Mouse (Mus musculus) CH12.LX (cell line): Measurements from ENCODE around the gene Tnfaip8l2. TPM values are rescaled to one million over a fixed set of nuclear protein-coding genes. Genes with fewer than 3 reads are reported as not detected.

ENCODE experiments used
- DNase-seq: peaks from one replicate; pipeline ENCODE4 v3.0.0-alpha.2; 2013; ENCODE audit errors: extremely low read depth
- H3K27ac ChIP-seq: 2 replicates; pipeline ENCODE4 v1.5.1; 2012; ENCODE audit warnings: low read depth, mild to moderate bottlenecking, control low read depth, moderate library complexity; ENCODE audit not compliant: insufficient read depth
- H3K27me3 ChIP-seq: replicated peaks from 2 replicates; pipeline ENCODE3; 2012; ENCODE audit warnings: inconsistent platforms
- H3K36me3 ChIP-seq, 2 experiments: replicated peaks in 1 of 2; 2 replicates each; pipeline versions ENCODE3 to v1.6.1; 2012; ENCODE audit warnings: inconsistent platforms in 1 of 2, low read length in 1 of 2, mild to moderate bottlenecking in 1 of 2, mixed read lengths in 1 of 2, moderate library complexity in 1 of 2; ENCODE audit not compliant: control insufficient read depth in 1 of 2, insufficient read depth in 1 of 2
- H3K4me1 ChIP-seq, 2 experiments: 2 replicates each; pipeline ENCODE4 v1.6.1; 2012; ENCODE audit warnings: inconsistent platforms in 1 of 2, moderate library complexity in 1 of 2; ENCODE audit not compliant: insufficient read depth in 2 of 2, control insufficient read depth in 1 of 2
- H3K4me2 ChIP-seq: 2 replicates; pipeline ENCODE4 v1.6.1; 2012; ENCODE audit warnings: low read depth, mild to moderate bottlenecking, control low read depth; ENCODE audit not compliant: poor library complexity, insufficient read depth, severe bottlenecking
- H3K4me3 ChIP-seq, 3 experiments: fragments of 150-350 bp in 1 of 3; sonication (generic) in 1 of 3; replicated peaks in 1 of 3; 2 replicates each; pipeline versions ENCODE3 to v1.5.1; 2011 to 2012; ENCODE audit warnings: low read depth in 2 of 3, low read length in 2 of 3, mild to moderate bottlenecking in 2 of 3, moderate library complexity in 2 of 3, control low read depth in 1 of 3, improper control_type of control experiment in 1 of 3, inconsistent platforms in 1 of 3, mixed read lengths in 1 of 3; ENCODE audit not compliant: poor library complexity in 1 of 3
- H3K79me2 ChIP-seq: replicated peaks from 2 replicates; pipeline ENCODE4 v1.6.1; 2012; ENCODE audit warnings: mild to moderate bottlenecking, moderate library complexity; ENCODE audit not compliant: control insufficient read depth, poor library complexity, insufficient read depth, severe bottlenecking; ENCODE audit errors: extremely low read depth
- H3K9ac ChIP-seq: 2 replicates; pipeline ENCODE4 v1.6.1; 2012; ENCODE audit warnings: low read depth, mild to moderate bottlenecking, control low read depth, moderate library complexity; ENCODE audit not compliant: insufficient read depth
- H3K9me3 ChIP-seq: replicated peaks from 2 replicates; pipeline ENCODE3; 2012; ENCODE audit warnings: low read length, inconsistent platforms, mixed read lengths
- BHLHE40 ChIP-seq: IDR thresholded peaks from 2 replicates; pipeline ENCODE4 v1.6.1; 2011; ENCODE audit warnings: mild to moderate bottlenecking, low read depth, low read length, improper control_type of control experiment
- CHD2 ChIP-seq: IDR thresholded peaks from 2 replicates; pipeline ENCODE4 v1.6.1; 2011; ENCODE audit warnings: low read length, improper control_type of control experiment
- CTCF ChIP-seq, 2 experiments: IDR thresholded peaks in 1 of 2; conservative IDR thresholded peaks in 1 of 2; 2 replicates each; pipeline ENCODE4 v1.5.1; 2011 to 2012; ENCODE audit warnings: low read depth in 2 of 2, low read length in 2 of 2, improper control_type of control experiment in 1 of 2, inconsistent platforms in 1 of 2, mild to moderate bottlenecking in 1 of 2, moderate library complexity in 1 of 2
- ELF1 ChIP-seq: IDR thresholded peaks from 2 replicates; pipeline ENCODE4 v1.6.1; 2014; ENCODE audit warnings: low read depth, mild to moderate bottlenecking, inconsistent platforms, low read length, improper control_type of control experiment
- GABPA ChIP-seq: IDR thresholded peaks from 2 replicates; pipeline ENCODE4 v1.6.1; 2012; ENCODE audit warnings: low read depth, low read length, improper control_type of control experiment, inconsistent platforms; ENCODE audit not compliant: insufficient replicate concordance
- IRF4 ChIP-seq: IDR thresholded peaks from 2 replicates; pipeline ENCODE4 v1.6.1; 2014; ENCODE audit warnings: low read depth, mild to moderate bottlenecking, inconsistent platforms, low read length, improper control_type of control experiment
- JUND ChIP-seq: conservative IDR thresholded peaks from 2 replicates; pipeline ENCODE4 v1.6.1; 2011; ENCODE audit warnings: low read depth, low read length, improper control_type of control experiment
- KAT2A ChIP-seq: IDR thresholded peaks from 2 replicates; pipeline ENCODE4 v1.6.1; 2012; ENCODE audit warnings: low read length, improper control_type of control experiment, inconsistent platforms; ENCODE audit not compliant: insufficient replicate concordance
- MAZ ChIP-seq: IDR thresholded peaks from 2 replicates; pipeline ENCODE4 v1.6.1; 2012; ENCODE audit warnings: low read depth, mild to moderate bottlenecking, inconsistent platforms, low read length, improper control_type of control experiment, moderate library complexity
- MYC ChIP-seq: IDR thresholded peaks from 2 replicates; pipeline ENCODE4 v1.6.1; 2011; ENCODE audit warnings: low read depth, mild to moderate bottlenecking, improper control_type of control experiment, low read length
- POLR2AphosphoS2 ChIP-seq: IDR thresholded peaks from 2 replicates; pipeline ENCODE4 v1.6.1; 2011; ENCODE audit warnings: low read depth, low read length, improper control_type of control experiment
- RAD21 ChIP-seq: IDR thresholded peaks from 2 replicates; pipeline ENCODE4 v1.6.1; 2011; ENCODE audit warnings: low read depth, mild to moderate bottlenecking, low read length, improper control_type of control experiment, moderate library complexity
- RCOR1 ChIP-seq: conservative IDR thresholded peaks from 2 replicates; pipeline ENCODE4 v1.6.1; 2012; ENCODE audit warnings: low read depth, mild to moderate bottlenecking, inconsistent platforms, low read length, improper control_type of control experiment
- SMC3 ChIP-seq: IDR thresholded peaks from 2 replicates; pipeline ENCODE4 v1.6.1; 2011; ENCODE audit warnings: low read depth, low read length, improper control_type of control experiment
- TBP ChIP-seq: conservative IDR thresholded peaks from 2 replicates; pipeline ENCODE4 v1.6.1; 2011; ENCODE audit warnings: low read depth, low read length, improper control_type of control experiment
- TCF12 ChIP-seq: IDR thresholded peaks from 2 replicates; pipeline ENCODE4 v1.6.1; 2014; ENCODE audit warnings: low read depth, mild to moderate bottlenecking, inconsistent platforms, low read length, improper control_type of control experiment
- USF1 ChIP-seq: IDR thresholded peaks from 2 replicates; pipeline ENCODE4 v1.6.1; 2014; ENCODE audit warnings: low read depth, mild to moderate bottlenecking, inconsistent platforms, low read length, improper control_type of control experiment
- ZKSCAN1 ChIP-seq: IDR thresholded peaks from 2 replicates; pipeline ENCODE4 v1.6.1; 2012; ENCODE audit warnings: low read depth, inconsistent platforms, low read length, improper control_type of control experiment, borderline replicate concordance
- ZMIZ1 ChIP-seq: IDR thresholded peaks from 2 replicates; pipeline ENCODE4 v1.6.1; 2012; ENCODE audit warnings: low read depth, mild to moderate bottlenecking, inconsistent platforms, low read length, improper control_type of control experiment
- ZNF384 ChIP-seq: IDR thresholded peaks from 2 replicates; pipeline ENCODE4 v1.6.1; 2012; ENCODE audit warnings: low read depth, low read length, improper control_type of control experiment, inconsistent platforms
- dilution Hi-C: fragments of 300-500 bp; cut with MboI; formaldehyde crosslinking; loops from 2 replicates; pipeline ENCODE4 v1.14.3; 2020; ENCODE audit warnings: low sequenced_read_pairs; ENCODE audit not compliant: extremely low pct_unique_long_range_greater_than_20kb, extremely low pct_ligation_motif_present
- in situ Hi-C: fragments of 300-500 bp; cut with MboI; formaldehyde crosslinking; loops from 3 replicates; pipeline ENCODE4 v1.14.3; 2019; ENCODE audit warnings: low sequenced_read_pairs, low pct_ligation_motif_present, low pct_unique_long_range_greater_than_20kb, mixed read lengths
- polyA plus RNA-seq: library from polyadenylated mRNA; unstranded; fragments of >175 nt; gene quantifications from 2 replicates; pipeline ENCODE4 v1.2.1, GENCODE M21; 2012; ENCODE audit warnings: low read depth; ENCODE audit not compliant: insufficient read length
- total RNA-seq, 2 experiments: library from RNA; depleted of rRNA; stranded (reverse); fragments of 300-350 nt in 1 of 2; fragments of >200 nt in 1 of 2; gene quantifications; 2 replicates each; pipeline ENCODE4 v1.2.3; 2012 to 2014

Tnfaip8l2 gene
- total and polyA plus RNA-seq, 3 experiments, result 18.2 to 28.2 (median 26.2) TPM

GRCm38 (mm10) chr3:95124972-95125371 is 17.2 kb downstream of the Tnfaip8l2 start:
- in situ Hi-C loops, result no loop called here

GRCm38 (mm10) chr3:95124246-95124645 is 17.9 kb downstream of the Tnfaip8l2 start, which contains the start of gene Tmod4:
Gene Tmod4 (plus strand): TSS chr3:95124476.
- DNase-seq, result no peak
- Histone ChIP-seq H3K9ac (no peak within 1 kb of the TSS), H3K4me3 (no peak within 1 kb of the TSS), H3K27me3 (no peaks in the 10 kb centered on the region), H3K4me2 (no peak within 1 kb of the TSS), H3K36me3 (peaks cover 41 to 76% of the 10 kb centered on the region in 2 experiments), H3K9me3 (no peaks in the 10 kb centered on the region), H3K27ac (no peak within 1 kb of the TSS), H3K4me1 (no peaks in the 10 kb centered on the region), H3K79me2 (no peaks in the 10 kb centered on the region)
- TF ChIP-seq ZNF384, result no peak
- peak; percentile 9 for TF ChIP-seq RAD21
- peak; percentile 59 to 62 for TF ChIP-seq CTCF (conservative IDR thresholded peaks at IDR 0.05 in 1 of 2, IDR thresholded peaks at IDR 0.05 in 1 of 2; ENCODE audit: low read depth in 2 of 2, low read length in 2 of 2)
- no peak for TF ChIP-seq GABPA
- no peak for TF ChIP-seq RCOR1
- in situ Hi-C loops (no loop called here), dilution Hi-C loops (no loop called here)

More at GRCm38 (mm10) chr3:95124972-95125371, 17.2 kb downstream of the Tnfaip8l2 start:
- Histone ChIP-seq H3K4me1 (no peaks in the 10 kb centered on the region), H3K4me2 (no peak overlapping the region), H3K27me3 (no peaks in the 10 kb centered on the region), H3K27ac (no peak overlapping the region), H3K36me3 (peaks cover 38 to 76% of the 10 kb centered on the region in 2 experiments), H3K9ac (no peak overlapping the region), H3K4me3 (no peak overlapping the region), H3K9me3 (no peaks in the 10 kb centered on the region), H3K79me2 (no peaks in the 10 kb centered on the region)
- TF ChIP-seq ZMIZ1, result no peak
- no peak for DNase-seq
- dilution Hi-C loops, result no loop called here

GRCm38 (mm10) chr3:95121580-95121979 is 20.6 kb downstream of the Tnfaip8l2 start:
- Histone ChIP-seq H3K36me3 (peaks cover 43 to 78% of the 10 kb centered on the region in 2 experiments), H3K27ac (no peak overlapping the region), H3K9me3 (no peaks in the 10 kb centered on the region), H3K79me2 (no peaks in the 10 kb centered on the region), H3K4me2 (no peak overlapping the region), H3K4me1 (no peaks in the 10 kb centered on the region), H3K27me3 (no peaks in the 10 kb centered on the region), H3K4me3 (no peak overlapping the region), H3K9ac (no peak overlapping the region)
- TF ChIP-seq USF1, result no peak
- no peak for TF ChIP-seq CHD2
- TF ChIP-seq TCF12, result no peak
- no peak for TF ChIP-seq MAZ
- TF ChIP-seq TBP, result no peak
- TF ChIP-seq IRF4, result no peak
- TF ChIP-seq ZKSCAN1, result no peak
- TF ChIP-seq BHLHE40, result no peak
- TF ChIP-seq JUND, result no peak
- no peak for TF ChIP-seq ELF1
- TF ChIP-seq SMC3, result no peak
- no peak for TF ChIP-seq KAT2A
- TF ChIP-seq MYC, result no peak
- TF ChIP-seq POLR2AphosphoS2, result no peak
- no peak for DNase-seq
- in situ Hi-C loops, result no loop called here
- dilution Hi-C loops, result no loop called here
